Mouse (Mus musculus): Measurements from ENCODE around the gene Nxph2. TPM values are rescaled to one million over a fixed set of nuclear protein-coding genes. Genes with fewer than 3 reads are reported as not detected.
"Not testable (repeated sequence)": the region's sequence is repeated elsewhere in the genome, so short reads cannot be mapped to it uniquely, and the experiment has no call there.

The Nxph2 gene
- total RNA-seq (2015) (not detected in 2 replicates), total RNA-seq (2017) (not detected in 2 replicates)

DNA sequence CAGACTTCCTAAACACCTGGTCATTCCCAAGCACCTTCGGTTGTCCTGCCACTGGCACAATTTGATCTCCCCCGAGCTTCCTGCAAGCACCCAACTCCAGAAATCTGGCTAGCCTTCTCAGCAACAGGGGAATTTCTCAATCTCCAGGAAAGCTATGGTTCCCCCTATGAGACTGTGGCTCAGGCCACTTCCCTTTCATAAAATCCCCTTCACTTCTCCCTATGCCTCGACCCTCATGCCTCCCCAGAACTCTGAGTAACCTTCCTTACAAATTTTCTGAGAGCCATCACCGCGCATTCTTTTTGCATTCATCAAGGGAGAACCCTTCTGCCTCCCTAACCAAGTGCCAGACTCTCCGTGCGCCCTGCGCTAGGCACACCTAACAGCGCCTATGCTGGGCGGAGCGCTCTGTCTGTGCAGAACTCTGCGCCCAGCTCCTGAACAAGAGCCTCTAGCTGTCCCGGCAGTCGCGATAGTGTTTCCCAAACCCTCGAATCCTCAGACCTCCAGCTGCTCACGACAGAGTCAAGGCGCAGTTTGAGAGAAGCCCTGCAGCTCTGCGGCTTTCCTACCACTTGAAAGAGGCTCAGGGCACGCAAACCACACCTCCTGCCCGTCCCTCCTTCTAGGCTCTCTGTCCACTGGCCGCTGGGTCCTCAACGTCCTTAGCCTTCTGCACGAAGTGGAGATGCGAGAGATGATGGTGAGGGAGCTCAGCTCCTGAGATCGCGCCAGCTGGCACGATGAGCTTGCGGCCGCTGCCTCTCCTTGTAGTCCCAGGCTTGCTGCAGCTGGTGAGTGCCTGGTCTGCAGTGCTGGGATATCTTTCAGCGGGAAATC is at the start of gene Nxph2:
TSS of gene Nxph2 (plus strand) at position 501 of the 840 bp plus-strand sequence.
- ATAC-seq (replicated peaks; ENCODE audit: poor library complexity) = 0 out of 2 replicates have a peak, but pooled peaks have one; percentile 17

DNA sequence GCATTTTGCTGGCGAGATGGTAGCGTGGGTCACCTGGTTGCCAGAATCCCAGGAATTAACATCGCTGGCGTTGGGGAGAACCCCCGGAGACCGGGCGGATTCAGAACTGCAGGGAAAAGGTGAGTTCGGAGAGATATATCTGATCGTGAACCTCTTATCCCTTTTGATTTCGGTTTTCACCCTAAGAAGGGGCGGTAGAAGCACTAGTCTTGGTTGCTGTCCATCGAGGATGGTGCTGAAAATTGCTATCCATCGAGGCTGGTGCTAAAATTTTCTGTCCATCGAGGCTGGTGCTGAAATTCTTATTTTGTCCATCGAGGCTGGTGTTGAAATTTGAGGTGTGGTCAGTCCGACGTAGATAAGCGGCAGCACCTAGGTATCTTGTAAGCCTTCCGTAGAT is 30.1 kb upstream of the Nxph2 start:
- not testable (repeated sequence) for ATAC-seq (replicated peaks; ENCODE audit: poor library complexity)

DNA sequence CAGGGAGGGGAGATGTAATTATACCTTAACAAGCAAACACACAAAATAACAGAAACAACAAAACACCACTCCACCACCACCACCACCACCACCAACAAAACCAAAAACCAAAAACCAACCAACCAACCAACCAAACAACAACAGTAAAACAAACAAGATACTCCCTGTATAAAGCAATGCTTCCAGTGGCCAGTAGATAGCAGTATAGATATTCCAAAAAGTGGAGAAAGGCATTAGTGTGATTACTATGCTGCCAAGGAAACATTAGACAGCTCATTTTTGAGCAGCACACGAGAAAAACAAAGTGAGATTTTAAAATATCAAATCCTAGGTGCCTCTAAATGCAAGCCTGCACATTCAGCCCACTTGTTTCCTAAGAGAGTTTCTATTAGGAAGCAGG is 6.2 kb upstream of the Nxph2 start:
- 0 out of 2 replicates have a peak, but pooled peaks have one; percentile 52 for ATAC-seq (replicated peaks; ENCODE audit: poor library complexity)

Other genes starting within 250 kb of the Nxph2 start
- gene Mastl, start 165.2 kb upstream of the Nxph2 start, total RNA-seq (2015) = 12.6 and 13.3 TPM in 2 replicates
- 8.6 and 12.6 TPM in 2 replicates for gene Mastl, start 165.2 kb upstream of the Nxph2 start, total RNA-seq (2017)
- gene Yme1l1, start 164.9 kb upstream of the Nxph2 start, total RNA-seq (2015) = 73.7 and 86.4 TPM in 2 replicates
- gene Yme1l1, start 164.9 kb upstream of the Nxph2 start, total RNA-seq (2017) = 88.8 and 105 TPM in 2 replicates
- not detected in 2 replicates for gene 4931423N10Rik, start 113.8 kb upstream of the Nxph2 start, total RNA-seq (2015)
- gene 4931423N10Rik, start 113.8 kb upstream of the Nxph2 start, total RNA-seq (2017) = 0.62 TPM in 1 of 2 replicates, not detected in the other

Data from megakaryocyte progenitor cell, adult 5-6 weeks (primary cell).